Mouse (Mus musculus) forebrain, embryonic 12.5 days (tissue): ENCODE measurements around the gene Pald1. TPM values are rescaled to one million over a fixed set of nuclear protein-coding genes. Genes with fewer than 3 reads are reported as not detected.

ENCODE experiments used
- ATAC-seq: fragments of 200-750 bp; cut with Nextera tagmentation; 2 replicates; pipeline ENCODE4 v1.8.0; 2017; ENCODE audit warnings: moderate TSS enrichment; ENCODE audit not compliant: low FRiP score
- H3K27ac ChIP-seq: fragments of 300-500 bp; sonication (generic); 2 replicates; pipeline ENCODE4 v1.5.1; 2016; ENCODE audit warnings: mild to moderate bottlenecking
- H3K27me3 ChIP-seq: fragments of 300-500 bp; sonication (generic); 2 replicates; pipeline ENCODE4 v1.6.1; 2016; ENCODE audit warnings: mild to moderate bottlenecking
- H3K36me3 ChIP-seq: fragments of 300-500 bp; sonication (generic); replicated peaks from 2 replicates; pipeline ENCODE4 v1.6.1; 2016; ENCODE audit warnings: mild to moderate bottlenecking
- H3K4me1 ChIP-seq: fragments of 300-500 bp; sonication (generic); 2 replicates; pipeline ENCODE4 v1.6.1; 2016
- H3K4me2 ChIP-seq: fragments of 300-500 bp; sonication (generic); 2 replicates; pipeline ENCODE4 v1.6.1; 2016; ENCODE audit warnings: mild to moderate bottlenecking, moderate library complexity
- H3K4me3 ChIP-seq: fragments of 300-500 bp; sonication (generic); replicated peaks from 2 replicates; pipeline ENCODE4 v1.5.1; 2016; ENCODE audit warnings: mild to moderate bottlenecking
- H3K9ac ChIP-seq: fragments of 300-500 bp; sonication (generic); 2 replicates; pipeline ENCODE4 v1.6.1; 2016; ENCODE audit warnings: mild to moderate bottlenecking
- H3K9me3 ChIP-seq: fragments of 300-500 bp; sonication (generic); 2 replicates; pipeline ENCODE4 v1.6.1; 2016
- WGBS: fragments of 180-500 bp; shearing (Covaris S2); methylation state at CpG from one replicate; pipeline ENCODE4 v1.1.7; 2016; 5-methylcytosine and 5-hydroxymethylcytosine counted together
- polyA plus RNA-seq: library from polyadenylated mRNA; unstranded; fragments of >200 nt; fragmentation: Nextera tagmentation; extraction: Ambion mirVana; gene quantifications from 2 replicates; pipeline ENCODE4 v1.2.1, GENCODE M21; 2016

The Pald1 gene
- polyA plus RNA-seq, 1 experiment from 2014 or later = 20.7 TPM

DNA sequence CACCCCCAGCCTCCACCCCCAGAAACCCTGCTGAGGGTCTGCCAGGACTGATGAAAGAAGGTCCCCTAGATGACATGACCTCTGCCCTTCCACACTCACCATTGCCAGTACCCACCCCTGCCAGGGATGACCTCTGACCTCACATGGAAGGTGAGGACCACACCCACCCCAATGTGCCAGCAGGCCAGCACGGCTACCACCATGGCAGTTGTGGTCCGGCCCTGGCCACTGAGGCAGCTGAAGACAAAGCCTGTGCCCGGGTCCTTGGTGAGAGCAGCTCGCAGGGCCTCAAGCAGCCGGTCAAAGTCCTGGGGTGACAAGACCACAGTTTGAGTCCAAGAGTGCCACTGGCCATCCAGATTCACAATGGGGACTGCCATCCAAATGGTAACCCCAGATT, 42.3 kb downstream of the Pald1 start:
- peaks cover 7% of the 10 kb centered on the region for H3K4me1 ChIP-seq
- H3K27ac ChIP-seq = no peak overlapping the region
- WGBS = 93% methylated on average over 5 of the region's 5 CpGs
- no peak overlapping the region for H3K4me3 ChIP-seq
- ATAC-seq = no peak; the same call in 1 of the 2 replicates
- H3K27me3 ChIP-seq = no peaks in the 10 kb centered on the region
- H3K9me3 ChIP-seq = no peaks in the 10 kb centered on the region
- no peaks in the 10 kb centered on the region for H3K36me3 ChIP-seq
- no peak overlapping the region for H3K4me2 ChIP-seq
- H3K9ac ChIP-seq = no peak overlapping the region

DNA sequence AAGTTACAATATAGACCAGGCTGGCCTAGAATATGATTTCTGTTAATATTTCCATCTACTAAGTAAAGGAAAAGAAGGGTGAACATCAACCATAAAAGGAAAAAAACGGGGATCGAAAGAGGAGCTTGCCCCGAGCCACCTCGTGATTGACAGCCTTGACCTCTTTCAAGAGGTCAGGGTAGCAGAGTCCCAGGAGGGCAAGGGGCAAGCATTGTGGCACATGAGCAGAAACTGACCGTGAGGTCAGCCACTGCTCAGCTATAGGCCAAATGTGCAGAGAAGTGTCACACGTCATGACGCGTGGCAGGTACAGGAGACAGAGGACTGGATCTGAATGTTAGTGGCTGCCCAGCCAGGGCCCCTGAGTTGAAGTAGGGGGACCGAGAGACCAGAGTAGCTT, 43.1 kb downstream of the Pald1 start:
- H3K27ac ChIP-seq = no peak overlapping the region

DNA sequence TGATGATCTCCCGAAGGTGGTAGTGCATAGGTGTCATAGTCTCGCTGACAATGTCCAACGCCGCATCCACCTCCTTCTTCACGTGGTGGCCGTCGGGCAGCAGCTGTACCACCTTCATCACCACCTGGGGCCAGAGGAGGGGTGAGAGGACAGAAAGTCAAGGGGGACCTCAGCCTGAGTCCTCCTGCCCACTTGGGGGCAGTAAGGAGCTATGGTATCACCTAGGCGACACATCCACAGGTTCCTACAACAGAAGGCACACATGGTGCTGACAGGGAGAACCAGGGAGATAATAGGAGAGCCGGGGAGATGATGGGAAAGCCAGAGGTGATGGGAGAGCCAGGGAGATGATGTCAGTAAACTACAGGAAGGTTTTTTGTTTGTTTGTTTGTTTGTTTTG, 44.1 kb downstream of the Pald1 start:
- WGBS = 90% methylated on average over 9 of the region's 9 CpGs

More for the DNA sequence above, 43.1 kb downstream of the Pald1 start:
- 77% methylated on average over 9 of the region's 9 CpGs for WGBS
- Histone ChIP-seq H3K27me3 (no peaks in the 10 kb centered on the region), H3K36me3 (no peaks in the 10 kb centered on the region), H3K4me1 (peaks cover 5% of the 10 kb centered on the region), H3K4me2 (no peak overlapping the region), H3K9ac (no peak overlapping the region), H3K9me3 (no peaks in the 10 kb centered on the region), H3K4me3 (no peak overlapping the region)
- ATAC-seq = no peak

DNA sequence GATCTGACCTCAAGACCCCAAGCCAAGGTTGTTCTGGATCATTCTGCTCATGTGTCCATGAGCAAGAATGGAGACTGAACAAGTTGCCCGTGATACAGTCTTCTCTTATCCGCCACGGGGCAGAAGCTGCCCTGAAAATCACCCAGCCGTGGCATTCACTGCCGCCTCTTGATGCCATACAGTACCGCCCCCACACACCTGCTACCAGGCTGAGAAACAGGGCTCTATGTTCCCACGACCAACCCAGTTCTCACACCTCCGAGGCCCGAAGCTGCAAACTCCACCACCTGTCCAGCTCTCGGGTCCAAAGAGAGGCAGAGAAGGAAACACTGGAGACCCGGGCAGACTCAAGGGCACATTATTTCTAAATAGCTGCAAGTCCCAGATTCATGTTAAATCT, 45.7 kb downstream of the Pald1 start:
- Histone ChIP-seq H3K9ac (no peak overlapping the region), H3K36me3 (0 out of 2 replicates have a peak, but pooled peaks cover 3% of the 10 kb centered on the region), H3K4me1 (no peaks in the 10 kb centered on the region), H3K27me3 (no peaks in the 10 kb centered on the region), H3K4me3 (no peak overlapping the region), H3K4me2 (no peak overlapping the region), H3K27ac (no peak overlapping the region), H3K9me3 (no peaks in the 10 kb centered on the region)
- ATAC-seq = no peak
- 91% methylated on average over 11 of the region's 11 CpGs for WGBS

More for the DNA sequence above, 44.1 kb downstream of the Pald1 start:
- H3K4me1 ChIP-seq = no peaks in the 10 kb centered on the region
- H3K27ac ChIP-seq = no peak overlapping the region
- H3K9ac ChIP-seq = no peak overlapping the region
- H3K36me3 ChIP-seq = no peaks in the 10 kb centered on the region
- no peak overlapping the region for H3K4me3 ChIP-seq
- H3K27me3 ChIP-seq = no peaks in the 10 kb centered on the region
- ATAC-seq = no peak
- H3K4me2 ChIP-seq = no peak overlapping the region
- no peaks in the 10 kb centered on the region for H3K9me3 ChIP-seq

DNA sequence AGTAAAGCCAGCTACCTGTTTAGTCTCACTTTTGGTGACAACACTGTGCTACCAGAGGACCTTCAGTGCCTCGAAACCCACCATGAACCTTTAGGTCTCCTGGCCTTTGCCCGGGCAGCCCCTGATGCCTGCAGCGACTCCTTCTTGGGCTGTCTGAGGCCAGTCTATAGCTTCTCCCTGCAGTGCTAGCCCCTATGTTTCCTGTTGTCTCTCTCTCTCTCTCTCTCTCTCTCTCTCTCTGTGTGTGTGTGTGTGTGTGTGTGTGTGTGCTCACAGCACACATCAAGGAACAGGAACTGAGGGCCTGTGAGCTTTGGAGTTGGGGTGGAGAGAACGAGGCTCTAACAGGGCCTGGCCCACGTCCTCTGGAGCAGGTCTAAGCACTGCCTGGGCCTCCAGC, 46.7 kb downstream of the Pald1 start:
- H3K9me3 ChIP-seq = no peaks in the 10 kb centered on the region
- H3K9ac ChIP-seq = 0 out of 2 replicates have a peak overlapping the region, but pooled peaks have one; percentile 12
- H3K27ac ChIP-seq = no peak overlapping the region
- ATAC-seq = no peak
- no peak overlapping the region for H3K4me3 ChIP-seq
- H3K4me2 ChIP-seq = no peak overlapping the region
- no peaks in the 10 kb centered on the region for H3K27me3 ChIP-seq
- WGBS = 84% methylated on average over 5 of the region's 5 CpGs
- H3K36me3 ChIP-seq = 0 out of 2 replicates have a peak, but pooled peaks cover 3% of the 10 kb centered on the region
- no peaks in the 10 kb centered on the region for H3K4me1 ChIP-seq

DNA sequence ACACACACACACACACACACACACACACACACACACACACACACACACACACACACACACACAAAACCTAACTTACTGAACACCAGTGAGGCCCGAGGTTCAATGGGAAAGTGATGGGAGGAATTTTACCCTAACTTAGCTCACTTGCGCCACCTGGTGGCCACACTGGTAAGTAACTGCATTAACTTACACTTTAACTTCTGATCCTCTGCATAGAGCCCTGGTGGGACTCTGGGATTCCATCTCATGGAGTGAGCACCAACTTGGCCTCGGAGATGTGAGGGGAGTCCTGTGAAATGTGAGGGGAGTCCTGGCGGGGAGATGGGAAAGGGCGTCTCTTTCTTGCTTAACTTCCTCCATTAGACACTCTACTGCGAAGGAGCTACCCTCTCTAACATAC, 47.2 kb downstream of the Pald1 start:
- ATAC-seq = peak; percentile 27; the same call in 1 of the 2 replicates
- no peaks in the 10 kb centered on the region for H3K9me3 ChIP-seq
- H3K36me3 ChIP-seq = 0 out of 2 replicates have a peak, but pooled peaks cover 3% of the 10 kb centered on the region
- no peak overlapping the region for H3K4me3 ChIP-seq
- H3K27ac ChIP-seq = no peak overlapping the region
- no peaks in the 10 kb centered on the region for H3K27me3 ChIP-seq
- H3K9ac ChIP-seq = no peak overlapping the region
- WGBS = 29% methylated on average over 6 of the region's 6 CpGs
- no peak overlapping the region for H3K4me2 ChIP-seq
- no peaks in the 10 kb centered on the region for H3K4me1 ChIP-seq

DNA sequence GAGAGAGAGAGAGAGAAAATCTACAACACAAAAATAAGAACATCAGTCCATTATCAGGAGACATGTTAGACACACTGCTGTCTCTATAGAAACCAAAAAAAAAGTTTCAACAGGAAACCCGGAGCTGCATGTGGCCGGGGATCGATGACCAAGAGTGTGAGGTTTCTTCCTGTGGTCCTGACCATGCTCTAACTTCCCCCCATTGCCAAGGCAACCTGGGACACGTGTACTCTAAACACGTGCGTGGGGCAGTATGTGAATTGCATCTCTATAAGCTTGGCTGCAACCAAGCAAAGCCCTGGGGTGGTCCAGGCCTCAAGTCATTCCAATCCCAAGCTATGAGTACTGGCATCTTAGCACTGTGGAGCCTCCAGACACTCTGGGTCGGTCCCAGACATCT, 48.8 kb downstream of the Pald1 start:
- 0 out of 2 replicates have a peak, but pooled peaks cover 3% of the 10 kb centered on the region for H3K36me3 ChIP-seq
- H3K27me3 ChIP-seq = no peaks in the 10 kb centered on the region
- no peak overlapping the region for H3K4me2 ChIP-seq
- H3K9ac ChIP-seq = no peak overlapping the region
- no peak overlapping the region for H3K4me3 ChIP-seq
- no peak overlapping the region for H3K27ac ChIP-seq
- H3K9me3 ChIP-seq = no peaks in the 10 kb centered on the region
- WGBS = 89% methylated on average over 7 of the region's 7 CpGs
- no peak for ATAC-seq
- no peaks in the 10 kb centered on the region for H3K4me1 ChIP-seq

DNA sequence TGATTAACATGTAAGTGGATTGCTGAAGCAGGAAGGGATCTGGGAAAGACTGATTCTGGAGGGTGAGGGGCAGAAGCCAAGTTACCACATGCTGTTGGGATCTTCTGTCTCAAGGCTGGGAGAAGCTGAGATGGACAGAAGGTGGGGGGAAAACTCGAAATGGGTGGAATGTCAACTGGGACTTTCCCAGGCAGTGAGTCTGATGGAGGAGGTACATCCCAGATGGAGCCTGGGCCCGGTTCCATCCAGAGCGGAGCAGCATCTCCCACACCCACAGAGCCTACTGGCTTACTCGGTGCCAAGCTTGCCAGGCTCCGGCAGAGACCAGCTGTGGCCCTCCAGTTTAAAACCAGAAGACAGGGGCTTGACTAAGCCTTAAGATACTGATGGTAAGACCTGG, 52.3 kb downstream of the Pald1 start:
- no peak overlapping the region for H3K9ac ChIP-seq
- H3K36me3 ChIP-seq = 0 out of 2 replicates have a peak, but pooled peaks cover 3% of the 10 kb centered on the region
- WGBS = 89% methylated on average over 5 of the region's 5 CpGs
- H3K4me1 ChIP-seq = peaks cover 16% of the 10 kb centered on the region
- no peak for ATAC-seq
- H3K4me2 ChIP-seq = no peak overlapping the region
- no peaks in the 10 kb centered on the region for H3K27me3 ChIP-seq
- H3K9me3 ChIP-seq = no peaks in the 10 kb centered on the region
- H3K4me3 ChIP-seq = no peak overlapping the region
- no peak overlapping the region for H3K27ac ChIP-seq

DNA sequence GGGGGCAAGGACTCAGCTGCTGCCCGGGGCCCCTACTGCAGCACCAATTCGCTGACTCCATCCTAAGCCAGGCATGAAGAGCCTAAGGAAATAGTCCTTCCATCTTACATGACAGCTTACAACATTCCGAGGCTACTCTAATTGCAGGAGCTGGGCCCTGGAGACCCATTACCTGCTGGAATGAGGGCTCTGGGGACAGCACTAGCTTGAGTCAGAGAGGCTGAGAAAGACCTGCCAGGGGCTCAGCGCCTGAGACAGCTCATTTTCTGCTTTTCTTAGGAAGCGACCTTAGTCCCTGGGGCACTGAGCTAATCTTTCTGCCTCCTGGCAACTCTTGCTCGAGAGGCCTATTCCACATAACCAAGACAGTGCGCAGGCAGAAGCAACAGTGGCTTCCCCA, 54.4 kb downstream of the Pald1 start:
- no peaks in the 10 kb centered on the region for H3K27me3 ChIP-seq
- H3K9me3 ChIP-seq = no peaks in the 10 kb centered on the region
- no peak overlapping the region for H3K9ac ChIP-seq
- no peak overlapping the region for H3K27ac ChIP-seq
- no peak overlapping the region for H3K4me2 ChIP-seq
- peaks cover 20% of the 10 kb centered on the region for H3K4me1 ChIP-seq
- H3K4me3 ChIP-seq = no peak overlapping the region
- no peak for ATAC-seq
- 0 out of 2 replicates have a peak, but pooled peaks cover 3% of the 10 kb centered on the region for H3K36me3 ChIP-seq
- 56% methylated on average over 7 of the region's 7 CpGs for WGBS

DNA sequence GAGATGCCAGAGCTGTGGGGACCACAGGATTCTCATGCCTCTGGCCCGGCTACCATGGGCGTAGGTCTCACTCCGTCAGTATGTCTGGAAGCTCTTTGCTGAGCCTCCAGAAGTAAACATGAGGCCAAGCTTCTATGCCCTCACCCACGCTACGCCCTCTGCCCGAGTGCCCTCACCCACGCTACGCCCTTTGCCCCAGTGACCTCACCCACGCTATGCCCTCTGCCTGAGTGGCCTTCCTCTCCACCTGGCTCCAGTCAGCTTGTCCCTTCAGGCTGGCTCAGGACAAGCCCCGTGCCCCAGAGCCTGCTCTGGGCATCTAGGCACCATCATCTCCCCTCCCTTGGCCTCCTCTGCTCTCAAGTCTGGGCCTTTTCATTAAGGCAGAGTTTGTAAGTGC, 55.8 kb downstream of the Pald1 start:
- H3K27ac ChIP-seq = 0 out of 2 replicates have a peak overlapping the region, but pooled peaks have one; percentile 10
- H3K36me3 ChIP-seq = peaks cover 4% of the 10 kb centered on the region
- H3K9me3 ChIP-seq = no peaks in the 10 kb centered on the region
- WGBS = 86% methylated on average over 10 of the region's 10 CpGs
- no peak for ATAC-seq
- H3K4me3 ChIP-seq = no peak overlapping the region
- no peak overlapping the region for H3K4me2 ChIP-seq
- H3K9ac ChIP-seq = no peak overlapping the region
- no peaks in the 10 kb centered on the region for H3K27me3 ChIP-seq
- H3K4me1 ChIP-seq = peaks cover 20% of the 10 kb centered on the region

DNA sequence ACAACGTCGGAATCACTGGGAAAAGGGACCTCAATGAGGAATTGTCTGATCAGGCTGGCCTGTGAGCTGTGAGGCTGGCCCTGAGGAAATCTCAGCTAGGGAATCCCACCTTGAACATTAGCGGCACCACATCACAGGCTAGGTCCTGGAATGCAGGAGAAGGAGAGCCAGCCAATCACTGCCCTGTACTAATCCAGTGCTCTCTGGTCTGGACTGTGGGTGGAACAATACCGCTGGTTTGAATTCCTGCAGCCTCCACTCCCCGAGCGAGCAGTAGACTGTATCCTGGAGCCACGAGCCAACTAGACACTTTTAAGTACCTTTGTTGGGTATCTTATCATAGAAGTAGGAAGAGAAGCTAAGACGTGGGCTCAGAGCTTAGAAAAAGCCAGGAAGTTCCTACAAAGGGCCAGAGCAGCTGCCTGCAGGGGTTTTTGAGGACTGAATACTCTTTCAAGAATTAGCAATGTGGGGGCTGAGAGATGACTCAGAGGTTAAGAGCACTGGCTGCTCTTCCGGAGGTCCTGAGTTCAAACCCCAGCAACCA, 57.5 kb downstream of the Pald1 start:
- Histone ChIP-seq H3K27ac (no peak overlapping the region), H3K9me3 (no peaks in the 10 kb centered on the region), H3K27me3 (no peaks in the 10 kb centered on the region), H3K4me2 (no peak overlapping the region), H3K4me3 (no peak overlapping the region), H3K4me1 (peaks cover 20% of the 10 kb centered on the region), H3K36me3 (peaks cover 6% of the 10 kb centered on the region), H3K9ac (no peak overlapping the region)
- WGBS = 33% methylated on average over 9 of the region's 9 CpGs
- no peak for ATAC-seq

DNA sequence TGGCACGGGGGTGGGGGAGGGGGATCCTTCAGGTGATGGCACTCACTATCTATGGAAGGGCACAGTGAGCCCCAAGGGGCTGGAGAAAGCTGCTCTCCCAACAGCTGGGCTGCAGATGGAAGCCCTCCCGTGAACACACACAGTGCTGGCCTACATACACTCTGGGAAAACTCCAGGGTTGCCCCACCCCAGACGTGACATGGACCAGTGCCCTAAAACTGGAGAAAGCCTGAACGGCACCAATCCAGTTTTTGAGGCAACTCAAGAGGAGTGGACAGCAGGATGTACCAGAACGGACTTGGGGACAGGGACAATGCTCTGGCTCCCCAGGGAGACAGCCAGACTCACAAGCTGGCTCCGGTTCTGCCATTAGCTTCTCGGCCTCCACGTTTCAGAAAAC, 58.6 kb downstream of the Pald1 start:
- Histone ChIP-seq H3K27ac (no peak overlapping the region), H3K4me3 (no peak overlapping the region), H3K9me3 (no peaks in the 10 kb centered on the region), H3K36me3 (peaks cover 11% of the 10 kb centered on the region), H3K4me1 (peaks cover 20% of the 10 kb centered on the region), H3K9ac (no peak overlapping the region), H3K4me2 (no peak overlapping the region), H3K27me3 (no peaks in the 10 kb centered on the region)
- no peak for ATAC-seq
- 81% methylated on average over 8 of the region's 8 CpGs for WGBS

DNA sequence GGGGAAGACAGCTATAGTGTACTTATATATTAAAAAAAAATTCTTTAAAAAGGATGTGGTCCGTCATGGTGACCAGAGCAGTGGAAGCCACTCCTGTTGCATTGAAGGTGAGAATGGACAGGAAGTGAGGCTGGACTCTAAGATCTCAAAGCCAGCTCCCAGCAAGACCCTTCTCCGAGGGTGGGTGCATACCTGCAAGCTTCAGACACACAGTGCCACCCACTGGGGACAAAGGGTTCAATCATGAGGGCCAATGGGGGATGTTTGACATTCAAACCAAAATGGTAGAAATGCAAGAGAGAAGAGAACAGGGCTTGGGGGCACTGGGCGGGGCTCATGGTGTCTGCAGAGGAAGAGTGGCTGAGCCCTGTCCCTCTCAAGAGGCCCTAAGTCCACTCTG, 64.8 kb downstream of the Pald1 start:
- H3K9ac ChIP-seq = no peak overlapping the region
- H3K4me1 ChIP-seq = peaks cover 3% of the 10 kb centered on the region; the same call in 1 of the 2 replicates
- no peaks in the 10 kb centered on the region for H3K27me3 ChIP-seq
- no peak overlapping the region for H3K27ac ChIP-seq
- no peak for ATAC-seq
- no peak overlapping the region for H3K4me2 ChIP-seq
- peaks cover 12% of the 10 kb centered on the region for H3K36me3 ChIP-seq
- 87% methylated on average over 3 of the region's 3 CpGs for WGBS
- no peak overlapping the region for H3K4me3 ChIP-seq
- H3K9me3 ChIP-seq = no peaks in the 10 kb centered on the region
